Mouse (Mus musculus) midbrain, embryonic 10.5 days (tissue): Measurements from ENCODE around the gene Kcne3. TPM values are rescaled to one million over a fixed set of nuclear protein-coding genes. Genes with fewer than 3 reads are reported as not detected.

ENCODE experiments used
- DNase-seq: peaks from one replicate; pipeline ENCODE4 v3.0.0-alpha.2; 2017; ENCODE audit warnings: low spot score
- H3K27ac ChIP-seq: fragments of 300-500 bp; sonication (generic); replicated peaks from 2 replicates; pipeline ENCODE4 v1.5.1; 2016; ENCODE audit warnings: mild to moderate bottlenecking
- H3K27me3 ChIP-seq: fragments of 300-500 bp; sonication (generic); 2 replicates; pipeline ENCODE4 v1.6.1; 2016; ENCODE audit warnings: low read depth, mild to moderate bottlenecking; ENCODE audit not compliant: poor library complexity, severe bottlenecking
- H3K36me3 ChIP-seq: fragments of 300-500 bp; sonication (generic); 2 replicates; pipeline ENCODE4 v1.6.1; 2016; ENCODE audit warnings: mild to moderate bottlenecking, moderate library complexity
- H3K4me1 ChIP-seq: fragments of 300-500 bp; sonication (generic); 2 replicates; pipeline ENCODE4 v1.6.1; 2016
- H3K4me3 ChIP-seq: fragments of 300-500 bp; sonication (generic); 2 replicates; pipeline ENCODE4 v1.5.1; 2016; ENCODE audit warnings: mild to moderate bottlenecking, moderate library complexity
- H3K9me3 ChIP-seq: fragments of 300-500 bp; sonication (generic); replicated peaks from 2 replicates; pipeline ENCODE4 v1.6.1; 2016; ENCODE audit warnings: mild to moderate bottlenecking
- WGBS: fragments of 180-500 bp; shearing (Covaris S2); methylation state at CpG from one replicate; pipeline ENCODE4 v1.1.7; 2016; 5-methylcytosine and 5-hydroxymethylcytosine counted together
- polyA plus RNA-seq: library from polyadenylated mRNA; unstranded; fragments of >200 nt; fragmentation: Nextera tagmentation; extraction: Ambion mirVana; gene quantifications from 2 replicates; pipeline ENCODE4 v1.2.1, GENCODE M21; 2016

Gene Kcne3
- polyA plus RNA-seq: 2.9 and 6.7 TPM in 2 replicates

GRCm38 (mm10) chr7:100176269-100176668 lies at the start of gene Kcne3:
Kcne3 (plus strand) TSS chr7:100176502.
- DNase-seq: no peak
- no peak within 1 kb of the TSS for H3K27ac ChIP-seq
- 82% methylated on average over 3 of the region's 3 CpGs for WGBS
- H3K4me3 ChIP-seq: no peak within 1 kb of the TSS
- H3K27me3 ChIP-seq: peaks cover 59% of the 10 kb centered on the region
- H3K4me1 ChIP-seq: peaks cover 13% of the 10 kb centered on the region
- H3K9me3 ChIP-seq: no peaks in the 10 kb centered on the region
- H3K36me3 ChIP-seq: no peaks in the 10 kb centered on the region

- H3K9me3 ChIP-seq: no peaks in the 10 kb centered on the region; the same call in 1 of the 2 replicates
- 88% methylated on average over 7 of the region's 7 CpGs for WGBS
- no peak overlapping the region for H3K4me3 ChIP-seq
- DNase-seq: peak; percentile 8
- no peak overlapping the region for H3K27ac ChIP-seq
- no peaks in the 10 kb centered on the region for H3K36me3 ChIP-seq
- H3K4me1 ChIP-seq: peaks cover 25% of the 10 kb centered on the region
- no peaks in the 10 kb centered on the region for H3K27me3 ChIP-seq
These were observed 49.8 kb upstream of the Kcne3 start for GRCm38 (mm10) chr7:100126514-100126913.

- Histone ChIP-seq H3K27me3 (no peaks in the 10 kb centered on the region), H3K9me3 (no peaks in the 10 kb centered on the region; the same call in 1 of the 2 replicates), H3K36me3 (no peaks in the 10 kb centered on the region), H3K4me1 (peaks cover 18% of the 10 kb centered on the region), H3K27ac (no peak overlapping the region), H3K4me3 (no peak overlapping the region)
- 87% methylated on average over 7 of the region's 7 CpGs for WGBS
- DNase-seq: no peak
These were observed 47.9 kb upstream of the Kcne3 start for GRCm38 (mm10) chr7:100128262-100129041.

GRCm38 (mm10) chr7:100130592-100130991 lies 45.7 kb upstream of the Kcne3 start:
- H3K9me3 ChIP-seq: no peaks in the 10 kb centered on the region; the same call in 1 of the 2 replicates
- no peaks in the 10 kb centered on the region for H3K27me3 ChIP-seq
- no peaks in the 10 kb centered on the region for H3K36me3 ChIP-seq
- H3K4me3 ChIP-seq: no peak overlapping the region
- DNase-seq: no peak
- no peak overlapping the region for H3K27ac ChIP-seq
- H3K4me1 ChIP-seq: peaks cover 15% of the 10 kb centered on the region
- WGBS: 81% methylated on average over 6 of the region's 6 CpGs

GRCm38 (mm10) chr7:100132379-100132778 lies 43.9 kb upstream of the Kcne3 start:
- 86% methylated on average over 1 of the region's 1 CpGs for WGBS
- Histone ChIP-seq H3K4me1 (peaks cover 20% of the 10 kb centered on the region), H3K36me3 (no peaks in the 10 kb centered on the region), H3K27me3 (no peaks in the 10 kb centered on the region), H3K9me3 (no peaks in the 10 kb centered on the region), H3K4me3 (no peak overlapping the region), H3K27ac (no peak overlapping the region)
- DNase-seq: no peak

- Histone ChIP-seq H3K4me1 (peaks cover 7% of the 10 kb centered on the region; the same call in 1 of the 2 replicates), H3K36me3 (no peaks in the 10 kb centered on the region), H3K4me3 (no peak overlapping the region), H3K9me3 (no peaks in the 10 kb centered on the region), H3K27ac (no peak overlapping the region), H3K27me3 (no peaks in the 10 kb centered on the region)
- no peak for DNase-seq
- WGBS: 82% methylated on average over 9 of the region's 9 CpGs
These were observed 39.3 kb upstream of the Kcne3 start for GRCm38 (mm10) chr7:100137038-100137437.

- H3K4me3 ChIP-seq: no peak overlapping the region
- no peak for DNase-seq
- H3K9me3 ChIP-seq: no peaks in the 10 kb centered on the region; the same call in 1 of the 2 replicates
- H3K27ac ChIP-seq: no peak overlapping the region
- H3K27me3 ChIP-seq: no peaks in the 10 kb centered on the region
- H3K36me3 ChIP-seq: no peaks in the 10 kb centered on the region
- 90% methylated on average over 4 of the region's 4 CpGs for WGBS
- H3K4me1 ChIP-seq: peaks cover 7% of the 10 kb centered on the region; the same call in 1 of the 2 replicates
These were observed 38.2 kb upstream of the Kcne3 start for GRCm38 (mm10) chr7:100138075-100138474.

GRCm38 (mm10) chr7:100140591-100140990 lies 35.7 kb upstream of the Kcne3 start:
- Histone ChIP-seq H3K9me3 (no peaks in the 10 kb centered on the region; the same call in 1 of the 2 replicates), H3K36me3 (no peaks in the 10 kb centered on the region), H3K4me1 (peaks cover 5% of the 10 kb centered on the region; the same call in 1 of the 2 replicates), H3K27ac (no peak overlapping the region), H3K27me3 (no peaks in the 10 kb centered on the region), H3K4me3 (no peak overlapping the region)
- 71% methylated on average over 1 of the region's 1 CpGs for WGBS
- DNase-seq: no peak

GRCm38 (mm10) chr7:100148586-100148985 lies 27.7 kb upstream of the Kcne3 start:
- no peak for DNase-seq
- Histone ChIP-seq H3K4me3 (no peak overlapping the region), H3K27ac (no peak overlapping the region), H3K4me1 (no peaks in the 10 kb centered on the region), H3K27me3 (no peaks in the 10 kb centered on the region), H3K9me3 (no peaks in the 10 kb centered on the region), H3K36me3 (no peaks in the 10 kb centered on the region)
- 94% methylated on average over 4 of the region's 4 CpGs for WGBS

- WGBS: 73% methylated on average over 10 of the region's 10 CpGs
- H3K36me3 ChIP-seq: no peaks in the 10 kb centered on the region
- no peak overlapping the region for H3K4me3 ChIP-seq
- H3K27ac ChIP-seq: no peak overlapping the region
- H3K4me1 ChIP-seq: no peaks in the 10 kb centered on the region
- no peaks in the 10 kb centered on the region for H3K9me3 ChIP-seq
- no peaks in the 10 kb centered on the region for H3K27me3 ChIP-seq
- DNase-seq: no peak
These were observed 26.2 kb upstream of the Kcne3 start for GRCm38 (mm10) chr7:100150086-100150485.

GRCm38 (mm10) chr7:100150626-100151025 lies 25.7 kb upstream of the Kcne3 start:
- Histone ChIP-seq H3K36me3 (no peaks in the 10 kb centered on the region), H3K9me3 (no peaks in the 10 kb centered on the region), H3K4me3 (no peak overlapping the region), H3K27me3 (no peaks in the 10 kb centered on the region), H3K4me1 (no peaks in the 10 kb centered on the region), H3K27ac (no peak overlapping the region)
- no peak for DNase-seq
- WGBS: 83% methylated on average over 11 of the region's 11 CpGs

GRCm38 (mm10) chr7:100157669-100158068 lies 18.6 kb upstream of the Kcne3 start:
- 83% methylated on average over 4 of the region's 4 CpGs for WGBS
- DNase-seq: no peak
- Histone ChIP-seq H3K4me1 (peaks cover 16% of the 10 kb centered on the region), H3K27ac (no peak overlapping the region), H3K4me3 (no peak overlapping the region), H3K36me3 (no peaks in the 10 kb centered on the region), H3K27me3 (peaks cover 15% of the 10 kb centered on the region), H3K9me3 (no peaks in the 10 kb centered on the region)

- H3K27ac ChIP-seq: peak within 1 kb of the TSS; percentile 93
- peaks cover 15% of the 10 kb centered on the region for H3K27me3 ChIP-seq
- DNase-seq: peak; percentile 91
- peaks cover 16% of the 10 kb centered on the region for H3K4me1 ChIP-seq
- no peaks in the 10 kb centered on the region for H3K36me3 ChIP-seq
- peak within 1 kb of the TSS; percentile 79 for H3K4me3 ChIP-seq
- no peaks in the 10 kb centered on the region for H3K9me3 ChIP-seq
- WGBS: under 1% methylated on average over 78 of the region's 78 CpGs
These were observed 17.0 kb upstream of the Kcne3 start, which contains the start of gene Lipt2 for GRCm38 (mm10) chr7:100159105-100159841. Lipt2 (plus strand) TSS chr7:100159277.
